Mouse (Mus musculus) liver, embryonic 14.5 days (tissue): ENCODE data around the gene Vsir. TPM values are rescaled to one million over a fixed set of nuclear protein-coding genes. Genes with fewer than 3 reads are reported as not detected.

Experiments
- ATAC-seq: fragments of 200-750 bp; cut with Nextera tagmentation; 2 replicates; pipeline ENCODE4 v1.8.0; 2017; ENCODE audit warnings: moderate number of reproducible peaks, mild to moderate bottlenecking, moderate library complexity; ENCODE audit not compliant: insufficient read depth
- DNase-seq, 3 experiments: peaks; one replicate each; pipeline ENCODE4 v3.0.0-alpha.2; 2012 to 2013; ENCODE audit warnings: low read depth in 3 of 3, low spot score in 3 of 3
- H3K27ac ChIP-seq: fragments of 300-500 bp; sonication (generic); 2 replicates; pipeline ENCODE4 v1.5.1; 2014; ENCODE audit warnings: moderate library complexity, mild to moderate bottlenecking, control low read depth, inconsistent platforms
- H3K27me3 ChIP-seq: fragments of 300-500 bp; sonication (generic); 2 replicates; pipeline ENCODE4 v1.6.1; 2014; ENCODE audit warnings: mild to moderate bottlenecking, low read length, moderate library complexity; ENCODE audit not compliant: control insufficient read depth, insufficient read depth
- H3K36me3 ChIP-seq: fragments of 300-500 bp; sonication (generic); replicated peaks from 2 replicates; pipeline ENCODE4 v1.6.1; 2014; ENCODE audit warnings: low read depth; ENCODE audit not compliant: control insufficient read depth, insufficient read depth
- H3K4me1 ChIP-seq, 2 experiments: fragments of 200-500 bp in 1 of 2; fragments of 300-500 bp in 1 of 2; sonication (generic) in 1 of 2; replicated peaks; 2 replicates each; pipeline ENCODE4 v1.6.1; 2012 to 2014; ENCODE audit warnings: antibody characterized with exemption in 1 of 2, inconsistent platforms in 1 of 2, low read length in 1 of 2; ENCODE audit not compliant: control insufficient read depth in 2 of 2, insufficient read depth in 2 of 2
- H3K4me2 ChIP-seq: fragments of 300-500 bp; sonication (generic); 2 replicates; pipeline ENCODE4 v1.6.1; 2014; ENCODE audit warnings: low read depth, mild to moderate bottlenecking, control low read depth, moderate library complexity
- H3K4me3 ChIP-seq, 2 experiments: fragments of 200-500 bp in 1 of 2; fragments of 300-500 bp in 1 of 2; sonication (generic) in 1 of 2; 2 replicates each; pipeline ENCODE4 v1.5.1; 2012 to 2014; ENCODE audit warnings: low read depth in 2 of 2, low read length in 2 of 2, mild to moderate bottlenecking in 2 of 2, control low read depth in 1 of 2, inconsistent platforms in 1 of 2, moderate library complexity in 1 of 2; ENCODE audit not compliant: insufficient read depth in 1 of 2
- H3K9ac ChIP-seq: fragments of 300-500 bp; sonication (generic); replicated peaks from 2 replicates; pipeline ENCODE4 v1.6.1; 2014; ENCODE audit warnings: mild to moderate bottlenecking, control low read depth, moderate library complexity
- H3K9me3 ChIP-seq: fragments of 300-500 bp; sonication (generic); 2 replicates; pipeline ENCODE4 v1.6.1; 2016; ENCODE audit warnings: low read length, mixed read lengths; ENCODE audit not compliant: control insufficient read depth
- CTCF ChIP-seq: IDR thresholded peaks from 2 replicates; pipeline ENCODE4 v1.5.1; 2016; ENCODE audit warnings: antibody characterized with exemption, low read depth, control low read depth
- EP300 ChIP-seq: IDR thresholded peaks from 2 replicates; pipeline ENCODE4 v1.6.1; 2016; ENCODE audit warnings: antibody characterized with exemption, low read depth
- WGBS: fragments of 180-500 bp; shearing (Covaris S2); extraction: QIAGEN DNeasy Blood & Tissue Kit; methylation state at CpG from one replicate; pipeline ENCODE4 v1.1.7; 2014; ENCODE audit not compliant: insufficient replicate concordance; 5-methylcytosine and 5-hydroxymethylcytosine counted together
- polyA plus RNA-seq, 2 experiments: library from polyadenylated mRNA; depleted of rRNA in 1 of 2; stranded (reverse) in 1 of 2; unstranded in 1 of 2; fragments of >200 nt; fragmentation: Nextera tagmentation in 1 of 2; extraction: Ambion mirVana in 1 of 2; gene quantifications; 2 replicates each; pipeline versions ENCODE4 v1.2.1 to v1.2.3; 2012 to 2014

Vsir gene
- polyA plus RNA-seq, 2 experiments: 6.2 to 8.8 TPM

GRCm38 (mm10) chr10:60367904-60368303, 21.3 kb downstream of the Vsir start:
- Histone ChIP-seq H3K4me1 (0 out of 4 replicates have a peak, but pooled peaks cover 0 to 2% of the 10 kb centered on the region in 2 experiments), H3K27ac (no peak overlapping the region), H3K4me3 (no peak overlapping the region), H3K27me3 (no peaks in the 10 kb centered on the region), H3K4me2 (no peak overlapping the region), H3K9ac (no peak overlapping the region), H3K9me3 (no peaks in the 10 kb centered on the region), H3K36me3 (no peaks in the 10 kb centered on the region)
- ATAC-seq: no peak
- no peak for TF ChIP-seq EP300
- no peak for TF ChIP-seq CTCF
- no peak for DNase-seq
- 16% methylated on average over 4 of the region's 4 CpGs for WGBS

GRCm38 (mm10) chr10:60369405-60369804, 22.8 kb downstream of the Vsir start:
- Histone ChIP-seq H3K36me3 (no peaks in the 10 kb centered on the region), H3K4me1 (0 out of 4 replicates have a peak, but pooled peaks cover 0 to 3% of the 10 kb centered on the region in 2 experiments), H3K9ac (no peak overlapping the region), H3K27me3 (no peaks in the 10 kb centered on the region), H3K9me3 (no peaks in the 10 kb centered on the region), H3K4me3 (no peak overlapping the region), H3K27ac (no peak overlapping the region), H3K4me2 (no peak overlapping the region)
- DNase-seq: no peak
- 46% methylated on average over 6 of the region's 6 CpGs for WGBS
- ATAC-seq: no peak
- TF ChIP-seq EP300 (no peak), CTCF (no peak)

DNA sequence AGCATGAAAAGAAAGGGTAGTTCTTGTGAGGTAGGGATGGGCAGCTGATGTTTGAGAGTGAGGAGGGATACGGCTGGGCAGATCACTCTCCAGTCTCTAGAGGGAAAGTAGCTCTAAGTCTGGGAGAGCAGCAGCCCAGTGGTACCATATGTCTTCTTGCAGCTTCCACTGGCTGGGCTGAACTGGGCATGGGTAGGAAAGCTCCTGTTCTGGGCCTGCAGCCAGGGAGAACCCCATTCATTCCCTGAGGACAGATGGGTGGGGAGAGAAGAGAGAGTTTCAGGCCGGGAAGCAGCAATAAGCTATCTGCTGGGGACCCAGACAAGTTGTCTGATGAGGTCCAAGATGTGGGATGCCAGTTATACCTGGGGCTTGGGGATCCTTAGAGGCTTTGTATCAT, 23.4 kb downstream of the Vsir start:
- Histone ChIP-seq H3K9me3 (no peaks in the 10 kb centered on the region), H3K4me2 (no peak overlapping the region), H3K27ac (no peak overlapping the region), H3K4me3 (no peak overlapping the region), H3K9ac (no peak overlapping the region), H3K27me3 (no peaks in the 10 kb centered on the region), H3K4me1 (0 out of 4 replicates have a peak, but pooled peaks cover 0 to 4% of the 10 kb centered on the region in 2 experiments), H3K36me3 (no peaks in the 10 kb centered on the region)
- no peak for DNase-seq
- TF ChIP-seq CTCF (no peak), EP300 (no peak)
- 56% methylated on average over 2 of the region's 2 CpGs for WGBS
- ATAC-seq: no peak

- no peaks in the 10 kb centered on the region for H3K27me3 ChIP-seq
- H3K9me3 ChIP-seq: no peaks in the 10 kb centered on the region
- ATAC-seq: no peak
- no peak overlapping the region for H3K27ac ChIP-seq
- no peak overlapping the region for H3K9ac ChIP-seq
- 0 out of 4 replicates have a peak, but pooled peaks cover 0 to 4% of the 10 kb centered on the region in 2 experiments for H3K4me1 ChIP-seq
- no peaks in the 10 kb centered on the region for H3K36me3 ChIP-seq
- no peak overlapping the region for H3K4me2 ChIP-seq
- WGBS: 17% methylated on average over 5 of the region's 5 CpGs
- H3K4me3 ChIP-seq: no peak overlapping the region
- no peak for DNase-seq
- TF ChIP-seq CTCF (no peak), EP300 (no peak)
Observed at GRCm38 (mm10) chr10:60370601-60371061, 24.0 kb downstream of the Vsir start.

DNA sequence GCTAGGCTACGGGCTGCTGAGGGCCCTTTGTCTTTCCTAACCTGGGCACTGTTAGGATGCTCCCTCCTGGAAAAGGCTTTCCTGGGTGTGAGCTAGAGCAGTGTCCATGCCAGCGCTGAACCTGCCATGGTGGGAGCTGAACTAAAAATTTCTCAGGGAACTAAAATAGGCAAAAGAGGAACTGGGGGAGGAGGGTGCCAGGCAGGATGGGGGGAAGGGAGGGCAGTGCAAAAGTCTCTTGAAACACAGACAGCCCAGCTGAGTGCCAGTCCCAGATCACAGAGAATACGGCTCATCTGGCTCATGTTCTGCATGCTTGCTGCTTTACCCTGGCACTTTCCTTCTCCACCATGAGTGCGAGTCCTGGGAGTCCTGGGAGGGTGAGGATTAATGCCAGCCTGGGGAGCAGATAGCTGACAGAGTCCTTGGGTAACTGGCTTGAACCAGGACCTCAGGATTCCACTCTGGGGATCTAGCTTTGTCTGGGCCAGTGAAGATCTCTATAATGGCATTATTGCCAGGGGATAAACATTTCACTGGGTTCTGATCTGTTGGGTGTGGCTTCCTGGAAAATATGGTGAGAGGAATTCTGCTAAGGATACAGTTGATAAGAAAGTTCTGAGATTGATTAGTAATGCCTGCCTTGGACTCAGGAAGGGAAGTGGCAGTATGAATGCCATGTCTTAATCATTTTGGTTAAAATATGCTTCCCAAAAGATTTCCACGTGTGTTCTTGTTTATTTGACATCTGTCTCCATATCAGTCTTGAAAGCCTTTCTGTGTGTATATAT, 25.1 kb downstream of the Vsir start:
- TF ChIP-seq CTCF: no peak
- no peak for TF ChIP-seq EP300
- Histone ChIP-seq H3K27me3 (no peaks in the 10 kb centered on the region), H3K4me3 (no peak overlapping the region), H3K4me1 (0 out of 4 replicates have a peak, but pooled peaks cover 0 to 4% of the 10 kb centered on the region in 2 experiments), H3K4me2 (no peak overlapping the region), H3K36me3 (no peaks in the 10 kb centered on the region), H3K9me3 (no peaks in the 10 kb centered on the region), H3K9ac (no peak overlapping the region), H3K27ac (no peak overlapping the region)
- ATAC-seq (no peak), DNase-seq (no peak)
- WGBS: 23% methylated on average over 5 of the region's 5 CpGs
